Mouse (Mus musculus): ENCODE data around the gene Nhsl1.

- TF ChIP-seq CTCF (IDR thresholded peaks at IDR 0.05; ENCODE audit: low read depth, low read length) (no peak), POLR2A (IDR thresholded peaks at IDR 0.05; ENCODE audit: borderline replicate concordance, low read depth, low read length) (no peak)
Observed at GRCm38 (mm10) chr10:18330445-18330844, 11.7 kb downstream of the Nhsl1 start.
